Mouse (Mus musculus): ENCODE results near the gene Rab27a.

DNA sequence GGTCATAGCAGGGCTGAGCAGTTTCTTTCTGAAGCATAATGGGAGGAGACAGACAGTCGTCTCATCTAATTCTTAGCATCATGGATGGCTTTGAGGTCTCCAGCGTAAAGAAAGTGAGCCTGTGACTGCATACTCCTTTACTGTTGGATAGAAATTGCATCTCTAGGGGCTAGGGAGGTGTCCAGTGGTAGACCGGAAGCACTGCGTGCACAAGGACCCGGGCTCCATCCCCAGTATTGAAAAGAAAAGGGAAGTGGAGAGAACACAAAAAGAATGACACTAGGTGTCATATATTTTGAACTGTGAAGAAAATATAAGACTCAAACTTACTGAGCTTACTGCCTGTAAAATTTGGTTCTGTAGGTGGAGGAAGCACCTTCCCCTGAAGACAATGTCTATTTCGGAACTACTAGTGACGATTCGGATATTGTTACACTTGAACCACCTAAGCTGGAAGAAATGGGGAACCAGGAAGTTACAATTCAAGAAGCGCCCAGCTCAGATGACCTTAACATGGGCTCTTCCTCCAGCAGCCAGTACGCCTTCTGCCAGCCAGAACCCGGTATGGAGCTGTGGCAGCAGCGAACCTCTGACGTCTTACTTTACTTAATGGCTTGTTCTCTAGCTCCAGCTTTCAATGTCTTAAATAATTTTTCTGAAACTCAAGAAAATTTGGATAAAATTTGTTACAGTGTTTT is 43.2 kb upstream of the Rab27a start:
- TF ChIP-seq EP300 (IDR thresholded peaks at IDR 0.05; ENCODE audit: insufficient read depth, low read depth, low read length) (no peak), CTCF (IDR thresholded peaks at IDR 0.05) (no peak), POLR2A (IDR thresholded peaks at IDR 0.05; ENCODE audit: insufficient read depth, low read depth, low read length) (no peak)

Data from heart, adult 2 months (tissue).